ENCODE assay signal across 8 mouse cellular contexts in the genomic region with DNA sequence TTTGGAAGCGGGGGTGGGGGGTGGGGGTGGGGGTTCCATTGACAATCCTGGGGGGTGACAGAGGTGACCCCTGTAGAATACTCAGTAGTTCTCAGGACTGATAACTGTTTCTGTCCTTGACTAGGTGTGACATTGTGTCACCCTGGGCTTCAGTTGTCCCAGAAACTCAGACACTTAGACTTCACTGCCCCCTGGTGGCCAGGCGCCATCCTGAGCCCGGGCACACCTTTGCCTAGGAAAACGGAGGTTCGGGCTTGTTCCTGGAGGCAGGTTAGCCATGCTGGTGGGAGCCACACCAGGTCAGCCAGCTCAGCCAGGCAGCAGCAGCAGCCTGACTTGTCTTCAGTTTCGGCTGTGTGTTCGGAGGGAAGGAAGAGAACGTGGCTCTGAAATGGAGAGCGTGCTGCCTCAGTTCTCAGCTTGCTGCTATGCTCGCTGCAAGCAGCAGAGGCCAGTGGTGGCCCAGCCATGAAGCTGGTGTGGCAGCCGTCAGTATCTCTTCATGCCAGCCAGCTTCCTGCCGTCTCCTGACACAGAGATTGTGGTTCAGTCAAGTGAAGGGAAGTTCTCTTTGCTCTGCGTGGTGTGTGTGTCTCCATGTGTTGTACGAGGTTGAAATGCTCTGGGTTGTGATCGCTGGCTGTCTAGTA. TPM values are rescaled to one million over a fixed set of nuclear protein-coding genes. Genes with fewer than 3 reads are reported as not detected.
DNase-seq lines count a peak whose midpoint lies in the region; ATAC-seq and TF ChIP-seq lines count a peak whose summit lies in the region.

No protein-coding gene starts in this region.

- peak overlapping the region; percentile 15; the same call in 1 of the 2 replicates for H3K4me3 ChIP-seq in G1E (ENCODE audit: low read depth, low read length)
- peak overlapping the region; percentile 48 for H3K4me3 ChIP-seq in bone marrow macrophage, adult 2 months (ENCODE audit: insufficient read depth, low read length)

- H3K27ac ChIP-seq in bone marrow macrophage, adult 2 months (ENCODE audit: insufficient read depth, low read depth, low read length): no peak overlapping the region

- no peak for ATAC-seq in G1E (ENCODE audit: extremely low read depth, insufficient number of reproducible peaks, low FRiP score, poor library complexity, severe bottlenecking)
- ATAC-seq in erythroblast, adult 5-6 weeks (replicated peaks; ENCODE audit: low FRiP score, poor library complexity, severe bottlenecking): 0 out of 2 replicates have a peak, but pooled peaks have one; percentile 39
- peak; percentile 94 for ATAC-seq in megakaryocyte, adult 5-6 weeks (ENCODE audit: poor library complexity, severe bottlenecking)

- no peak for DNase-seq in G1E (ENCODE audit: low spot score)
- peak; percentile 74 to 84 for DNase-seq in heart, postnatal 14 days
- peak; percentile 60 for DNase-seq in layer of hippocampus, adult 9-11 months
- DNase-seq in retina, postnatal 1 day: peak; percentile 75
- DNase-seq in urinary bladder, postnatal 10 days (ENCODE audit: low spot score): peak; percentile 26

- peaks cover 98% of the 10 kb centered on the region for H3K9me3 ChIP-seq in G1E (replicated peaks)

- no peak for TF ChIP-seq POLR2A in bone marrow macrophage, adult 2 months (IDR thresholded peaks at IDR 0.05; ENCODE audit: borderline replicate concordance, low read depth, low read length)

- H3K4me1 ChIP-seq in G1E (ENCODE audit: insufficient read depth, low read depth, low read length): no peaks in the 10 kb centered on the region
- H3K4me1 ChIP-seq in bone marrow macrophage, adult 2 months (ENCODE audit: control insufficient read depth, insufficient read depth, low read length): no peaks in the 10 kb centered on the region

- H3K36me3 ChIP-seq in G1E (replicated peaks): no peaks in the 10 kb centered on the region

- TF ChIP-seq CTCF in G1E (IDR thresholded peaks at IDR 0.05; ENCODE audit: low read depth, low read length): no peak
- TF ChIP-seq CTCF in bone marrow macrophage, adult 2 months (IDR thresholded peaks at IDR 0.05; ENCODE audit: low read depth, low read length): peak; percentile 74

- H3K27me3 ChIP-seq in G1E (ENCODE audit: insufficient read depth, low read length): no peaks in the 10 kb centered on the region; the same call in 1 of the 2 replicates

- intact Hi-C loops in heart, postnatal 14 days (cut with DNase I): loop anchor here (1.0 to 5.0 kb wide), 2 partner anchors 56 to 159 kb away; no protein-coding TSS in a partner anchor

RNA-seq across cellular contexts. Expression of a gene that starts 13.7 kb away (rescaled TPM):
- total RNA-seq in G1E (2014; fragmentation: Nextera tagmentation) (not detected in 2 replicates), G1E (2017) (0.06 TPM in 1 of 2 replicates, not detected in the other)
- polyA plus RNA-seq in G1E (2012): 0.02 and 0.04 TPM in 2 replicates
- 68.8 and 85.3 TPM in 2 replicates for polyA plus RNA-seq in bone marrow macrophage, adult 2 months (2012; ENCODE audit: insufficient read depth, insufficient read length, missing spikeins)
- 9.2 and 13.6 TPM in 2 replicates for total RNA-seq in erythroblast, adult 5-6 weeks (2015; ENCODE audit: low replicate concordance)
- 7.4 and 12.1 TPM in 2 replicates for total RNA-seq in erythroblast, adult 5-6 weeks (2017; ENCODE audit: low replicate concordance)
- total RNA-seq in heart, postnatal 14 days (2021): 1 to 10 TPM; 2.1 to 4.2 TPM
- 51.4 and 61.6 TPM in 2 replicates for total RNA-seq in megakaryocyte, adult 5-6 weeks (2015)
- total RNA-seq in megakaryocyte, adult 5-6 weeks (2017): 77.7 and 116 TPM in 2 replicates

RNA-seq across cellular contexts. Expression of a gene that starts 14.9 kb away (rescaled TPM):
- not detected in 2 replicates for total RNA-seq in G1E (2014; fragmentation: Nextera tagmentation)
- total RNA-seq in G1E (2017): not detected in 2 replicates
- not detected in 2 replicates for polyA plus RNA-seq in G1E (2012)
- polyA plus RNA-seq in bone marrow macrophage, adult 2 months (2012; ENCODE audit: insufficient read depth, insufficient read length, missing spikeins): 1.4 and 1.6 TPM in 2 replicates
- not detected in 2 replicates for total RNA-seq in erythroblast, adult 5-6 weeks (2015; ENCODE audit: low replicate concordance)
- 0.34 TPM in 1 of 2 replicates, not detected in the other for total RNA-seq in erythroblast, adult 5-6 weeks (2017; ENCODE audit: low replicate concordance)
- 1 to 10 TPM; 1.8 to 2.3 TPM for total RNA-seq in heart, postnatal 14 days (2021)
- total RNA-seq in megakaryocyte, adult 5-6 weeks (2015): 0.27 and 0.91 TPM in 2 replicates
- total RNA-seq in megakaryocyte, adult 5-6 weeks (2017): 0.18 TPM in 1 of 2 replicates, not detected in the other
